Mouse (Mus musculus) thymus, postnatal 4 days (tissue): ENCODE results near the gene Ndufaf7.

Source experiments
- DNase-seq: peaks from one replicate; pipeline ENCODE4 v3.0.0; 2021

The Ndufaf7 gene

DNA sequence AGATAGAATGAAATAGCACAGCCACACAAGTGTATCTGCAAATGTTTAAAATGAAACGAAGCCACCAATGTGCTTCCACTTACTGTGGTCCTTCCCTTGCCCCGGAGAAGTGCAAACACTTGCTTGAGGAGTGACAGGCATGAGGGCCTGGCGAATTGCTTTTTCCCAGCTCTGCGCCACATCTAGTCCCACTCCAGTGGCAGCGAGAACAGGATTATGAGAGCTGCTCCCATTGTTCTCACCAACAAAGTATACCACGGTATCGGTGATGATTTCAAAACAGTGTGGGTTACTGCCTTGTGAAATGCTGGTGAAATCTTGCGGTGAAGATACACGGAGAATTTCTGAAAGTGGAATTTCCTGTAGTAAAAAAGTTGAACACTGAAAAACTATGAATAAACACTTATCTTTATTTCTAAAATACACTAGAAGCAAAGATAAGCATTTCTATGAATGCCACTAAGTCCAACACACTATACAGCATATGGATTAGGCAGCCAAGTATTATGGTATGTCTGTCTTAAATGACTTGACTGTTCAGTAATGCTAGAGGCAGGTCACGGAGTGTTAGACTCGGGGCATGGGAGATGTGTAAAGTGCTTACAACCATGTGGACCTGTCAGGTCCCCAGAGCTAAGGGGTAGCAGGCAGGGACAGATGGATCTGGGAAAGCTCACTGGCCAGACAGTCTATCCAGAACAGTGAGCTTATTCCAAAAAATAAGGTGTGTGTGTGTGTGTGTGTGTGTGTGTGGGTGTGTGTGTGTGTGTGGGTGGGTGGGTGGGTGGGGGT is 29.4 kb downstream of the Ndufaf7 start:
- DNase-seq, result no peak

GRCm38 (mm10) chr17:78968500-78968899 is 31.6 kb downstream of the Ndufaf7 start:
- DNase-seq, result no peak

DNA sequence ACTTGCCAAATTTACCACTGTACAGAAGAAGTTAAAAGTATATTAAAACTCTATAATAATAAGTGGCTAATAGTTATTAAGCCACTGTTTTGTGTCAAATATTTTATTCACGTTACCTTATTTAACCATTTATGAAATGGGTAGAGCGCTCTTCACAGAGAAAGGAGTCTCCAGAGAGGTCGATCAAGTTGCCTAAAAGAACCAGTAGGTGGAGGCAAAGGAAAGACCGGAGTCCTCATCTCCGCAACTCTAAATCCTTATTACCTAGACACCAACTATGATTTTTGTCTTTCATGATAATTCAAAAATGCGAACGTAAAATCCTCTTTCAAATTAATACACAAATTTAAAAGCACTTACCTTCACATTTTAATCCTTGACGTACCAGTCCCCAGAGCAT is 46.2 kb downstream of the Ndufaf7 start:
- no peak for DNase-seq

DNA sequence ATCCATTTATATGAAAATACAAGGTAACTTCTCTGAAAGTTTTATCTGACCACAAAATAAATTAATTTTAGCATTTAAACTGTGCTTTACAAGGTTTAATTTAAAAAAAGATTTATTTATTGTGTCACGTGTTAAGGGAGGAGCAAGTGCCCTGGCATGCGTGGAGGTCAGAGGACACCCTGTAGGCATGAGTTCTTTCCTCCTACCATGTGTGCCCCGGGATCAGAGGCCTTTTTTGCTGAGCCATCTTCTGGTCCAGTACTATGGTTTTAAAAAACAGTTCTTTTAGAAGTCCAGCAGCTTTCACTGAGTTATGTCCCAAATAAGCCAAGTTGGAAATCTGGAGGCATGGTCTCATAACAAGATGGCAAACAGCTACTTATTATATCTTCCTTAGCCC is 46.8 kb downstream of the Ndufaf7 start:
- no peak for DNase-seq

GRCm38 (mm10) chr17:78989015-78989414 is 52.1 kb downstream of the Ndufaf7 start:
- no peak for DNase-seq

GRCm38 (mm10) chr17:78991549-78991948 is 54.6 kb downstream of the Ndufaf7 start:
- no peak for DNase-seq

- no peak for DNase-seq
Measured at GRCm38 (mm10) chr17:78992303-78993027, 55.5 kb downstream of the Ndufaf7 start.

- no peak for DNase-seq
Measured at GRCm38 (mm10) chr17:78993670-78994069, 56.7 kb downstream of the Ndufaf7 start.

DNA sequence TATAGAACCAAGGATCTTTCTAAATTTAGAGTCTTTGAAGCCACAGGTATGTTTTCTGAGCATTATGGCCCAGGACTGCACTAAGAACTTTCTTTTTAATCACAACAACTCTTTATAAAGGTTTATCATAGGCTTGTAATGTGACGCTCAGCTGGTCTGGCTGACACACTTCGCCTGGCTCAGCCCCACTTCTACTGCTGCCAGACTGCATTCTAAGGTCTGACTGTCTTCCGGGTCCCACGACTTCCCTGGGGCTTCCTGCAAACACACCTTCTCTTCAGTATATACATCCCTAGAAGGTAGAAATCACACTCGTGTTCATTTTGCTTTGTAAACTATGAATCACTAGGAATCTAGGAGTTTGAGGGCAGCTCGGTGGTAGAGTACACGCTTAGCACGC is 57.4 kb downstream of the Ndufaf7 start:
- DNase-seq, result no peak

DNA sequence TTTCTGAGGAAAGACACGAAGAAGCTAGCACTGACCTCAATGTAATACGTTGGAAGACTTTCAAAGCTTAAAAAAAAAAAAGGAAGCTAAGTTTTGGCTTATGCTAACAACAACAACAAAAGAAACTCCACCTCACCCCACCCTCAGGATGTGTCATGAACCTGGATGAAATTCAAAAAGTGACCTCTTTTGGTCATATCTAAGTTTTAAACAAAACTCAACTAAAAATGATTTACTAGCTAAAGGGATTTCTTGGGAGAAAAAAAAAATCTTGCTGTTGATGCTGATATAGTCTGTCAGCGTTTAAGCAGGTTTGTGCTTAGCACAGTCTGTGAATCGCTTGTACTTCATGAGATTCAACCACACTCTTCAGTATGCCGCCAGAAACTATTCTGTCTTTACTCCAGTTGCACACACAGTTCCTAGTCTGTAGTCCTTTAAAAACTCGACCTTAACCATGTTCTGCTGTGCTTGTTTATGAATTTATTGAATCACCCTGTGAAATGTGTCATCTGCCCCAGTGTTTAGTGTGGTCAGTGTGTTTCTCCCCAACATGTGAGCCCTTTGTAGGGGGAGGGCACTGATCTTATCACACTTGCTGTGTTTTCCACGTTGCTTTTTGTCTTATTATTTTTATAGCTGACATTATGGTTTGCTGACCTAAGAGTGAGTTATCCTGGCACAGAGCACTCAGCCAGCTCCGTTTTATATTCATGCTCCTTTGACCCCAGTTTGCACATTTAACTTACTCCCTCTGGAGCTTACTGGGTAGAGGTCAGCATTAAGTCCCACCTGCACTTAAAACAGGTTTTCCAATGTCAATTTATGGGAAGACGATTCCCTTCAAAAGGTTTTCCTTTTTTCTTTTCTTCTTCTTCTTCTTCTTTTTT is 58.2 kb downstream of the Ndufaf7 start:
- no peak for DNase-seq
